Comparison of ENCODE assay signal across 10 mouse cellular contexts in the genomic region with DNA sequence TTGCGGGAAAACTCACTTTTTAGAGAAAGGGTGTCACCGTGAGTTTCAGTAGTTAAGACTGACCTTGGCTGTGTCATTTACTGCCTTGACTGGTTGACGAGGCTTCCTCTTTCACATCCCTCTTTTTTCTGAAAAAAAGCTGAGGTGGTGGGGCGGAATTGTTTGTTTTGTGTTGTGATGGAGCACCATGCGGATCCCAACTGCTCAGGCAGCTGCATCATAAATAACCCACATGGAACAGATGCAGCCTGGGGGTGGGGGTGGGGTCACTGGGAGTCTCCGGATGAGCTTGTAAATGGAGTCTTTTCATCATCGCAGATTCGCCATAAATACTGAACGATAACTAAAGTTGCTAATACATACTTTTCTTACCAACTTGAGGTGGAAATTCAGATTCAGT.
A peak's percentile ranks its signal among the peaks of the same experiment; 100 is the strongest.
DNase-seq lines count a peak whose midpoint lies in the region; ATAC-seq and TF ChIP-seq lines count a peak whose summit lies in the region.
"Had no signal": no experiment of that assay in that cellular context is flagged by ENCODE, and none has a peak within 500 bp of the region (broad histone marks: within the 10 kb centered on the region; RNA-seq: fewer than 3 reads in every experiment).

No protein-coding gene starts in this region.

- DNase-seq in layer of hippocampus, adult 11-12 months (ENCODE audit: low spot score) = peak; percentile 53
- DNase-seq in layer of hippocampus, postnatal 25 days (ENCODE audit: extremely low spot score in 1 of 2, low spot score in 1 of 2) = no peak
- peak; percentile 60 for DNase-seq in R1 (ENCODE audit: low read depth, low spot score)
- peak; percentile 40 for DNase-seq in forebrain, postnatal 0 days
- no peak for DNase-seq in thymus, postnatal 14 days
- no peak for DNase-seq in right cerebral cortex, postnatal 4 days
- DNase-seq in cerebellum, adult 18-20 months = no peak
- DNase-seq: thymus, postnatal 25 days had no signal

- peak overlapping the region; percentile 27; the same call in 1 of the 2 replicates for H3K4me2 ChIP-seq in forebrain, postnatal 0 days (ENCODE audit: low read depth)
- peak overlapping the region; percentile 20; the same call in 1 of the 2 replicates for H3K4me2 ChIP-seq in midbrain, embryonic 16.5 days (ENCODE audit: low read length)
- H3K4me2 ChIP-seq: embryonic facial prominence, embryonic 13.5 days had no signal

- H3K9me3 ChIP-seq in forebrain, postnatal 0 days (ENCODE audit: low read length) = no peaks in the 10 kb centered on the region
- no peaks in the 10 kb centered on the region for H3K9me3 ChIP-seq in midbrain, embryonic 16.5 days (replicated peaks; ENCODE audit: control insufficient read depth, low read length, poor library complexity, severe bottlenecking)
- H3K9me3 ChIP-seq: embryonic facial prominence, embryonic 13.5 days had no signal

- H3K9ac ChIP-seq in forebrain, postnatal 0 days = no peak overlapping the region
- no peak overlapping the region for H3K9ac ChIP-seq in midbrain, embryonic 16.5 days (ENCODE audit: low read depth, low read length)
- H3K9ac ChIP-seq: embryonic facial prominence, embryonic 13.5 days had no signal

- no peak overlapping the region for H3K4me3 ChIP-seq in forebrain, postnatal 0 days (ENCODE audit: low read depth, low read length)
- no peak overlapping the region for H3K4me3 ChIP-seq in midbrain, embryonic 16.5 days (ENCODE audit: low read depth, low read length)
- H3K4me3 ChIP-seq: embryonic facial prominence, embryonic 13.5 days had no signal

- H3K4me1 ChIP-seq in forebrain, postnatal 0 days (ENCODE audit: insufficient read depth) = peaks cover 3% of the 10 kb centered on the region; the same call in 1 of the 2 replicates
- H3K4me1 ChIP-seq in midbrain, embryonic 16.5 days (ENCODE audit: control insufficient read depth, insufficient read depth, low read length) = peaks cover 7% of the 10 kb centered on the region; the same call in 1 of the 2 replicates

- H3K36me3 ChIP-seq in forebrain, postnatal 0 days (ENCODE audit: insufficient read depth) = no peaks in the 10 kb centered on the region
- no peaks in the 10 kb centered on the region for H3K36me3 ChIP-seq in midbrain, embryonic 16.5 days (ENCODE audit: control insufficient read depth, insufficient read depth, low read length)
- H3K36me3 ChIP-seq: embryonic facial prominence, embryonic 13.5 days had no signal

- WGBS in forebrain, postnatal 0 days = 53% methylated on average over 9 of the region's 9 CpGs
- WGBS in midbrain, embryonic 16.5 days = 62% methylated on average over 9 of the region's 9 CpGs

- peak; percentile 64 for ATAC-seq in forebrain, postnatal 0 days
- ATAC-seq in midbrain, embryonic 16.5 days = no peak

- no peaks in the 10 kb centered on the region for H3K27me3 ChIP-seq in forebrain, postnatal 0 days (ENCODE audit: insufficient read depth, low read length)
- H3K27me3 ChIP-seq in midbrain, embryonic 16.5 days (ENCODE audit: control insufficient read depth, insufficient read depth, low read depth, low read length) = no peaks in the 10 kb centered on the region
- H3K27me3 ChIP-seq: embryonic facial prominence, embryonic 13.5 days had no signal

- TF ChIP-seq CTCF in forebrain, postnatal 0 days (IDR thresholded peaks at IDR 0.05; ENCODE audit: low read depth) = no peak

- 0 out of 2 replicates have a peak overlapping the region, but pooled peaks have one; percentile 36 for H3K27ac ChIP-seq in forebrain, postnatal 0 days (ENCODE audit: low read depth, low read length)
- peak overlapping the region; percentile 35 for H3K27ac ChIP-seq in midbrain, embryonic 16.5 days (ENCODE audit: low read length)
- H3K27ac ChIP-seq: embryonic facial prominence, embryonic 13.5 days had no signal

Comparison
In these comparisons a context has a peak if more than half of its experiments do, and no peak if none do; other contexts are left out.
1. DNase-seq: peak in layer of hippocampus, adult 11-12 months (single experiment), R1 (single experiment) and forebrain, postnatal 0 days (single experiment); none in layer of hippocampus, postnatal 25 days (0 of 2), thymus, postnatal 14 days (single experiment), right cerebral cortex, postnatal 4 days (single experiment) and cerebellum, adult 18-20 months (0 of 2).